Mouse (Mus musculus): ENCODE measurements around the gene Olfr301. TPM values are rescaled to one million over a fixed set of nuclear protein-coding genes. Genes with fewer than 3 reads are reported as not detected.

Gene Olfr301
- polyA plus RNA-seq (2015; fragmentation: Nextera tagmentation; extraction: Ambion mirVana) = not detected in 2 replicates

GRCm38 (mm10) chr7:86403546-86403945, at the start of gene Olfr301:
Gene Olfr301, plus strand, starts transcription at chr7:86403846.
- Histone ChIP-seq H3K36me3 (replicated peaks) (no peaks in the 10 kb centered on the region), H3K27ac (no peak within 1 kb of the TSS), H3K4me2 (no peak within 1 kb of the TSS), H3K27me3 (replicated peaks) (no peaks in the 10 kb centered on the region), H3K4me1 (no peaks in the 10 kb centered on the region), H3K9me3 (no peaks in the 10 kb centered on the region), H3K4me3 (no peak within 1 kb of the TSS), H3K9ac (no peak within 1 kb of the TSS)
- 86% methylated on average over 2 of the region's 2 CpGs for WGBS
- no peak for ATAC-seq (replicated peaks)

- no peak within 1 kb of the TSS for H3K4me2 ChIP-seq
Observed at GRCm38 (mm10) chr7:86366828-86367227, 36.8 kb upstream of the Olfr301 start, which contains the start of gene Olfr305. Gene Olfr305, minus strand, starts transcription at chr7:86366928.

GRCm38 (mm10) chr7:86385769-86386168, 17.9 kb upstream of the Olfr301 start:
- Histone ChIP-seq H3K27me3 (replicated peaks) (no peaks in the 10 kb centered on the region), H3K4me1 (no peaks in the 10 kb centered on the region), H3K27ac (no peak overlapping the region), H3K4me2 (no peak overlapping the region), H3K9me3 (no peaks in the 10 kb centered on the region), H3K4me3 (no peak overlapping the region), H3K36me3 (replicated peaks) (no peaks in the 10 kb centered on the region), H3K9ac (no peak overlapping the region)
- 76% methylated on average over 3 of the region's 3 CpGs for WGBS
- no peak for ATAC-seq (replicated peaks)

More at GRCm38 (mm10) chr7:86366828-86367227, 36.8 kb upstream of the Olfr301 start, which contains the start of gene Olfr305:
- Histone ChIP-seq H3K9me3 (no peaks in the 10 kb centered on the region), H3K4me1 (no peaks in the 10 kb centered on the region), H3K36me3 (replicated peaks) (no peaks in the 10 kb centered on the region), H3K4me3 (no peak within 1 kb of the TSS), H3K27ac (no peak within 1 kb of the TSS), H3K27me3 (replicated peaks) (no peaks in the 10 kb centered on the region), H3K9ac (no peak within 1 kb of the TSS)
- 95% methylated on average over 1 of the region's 1 CpGs for WGBS
- ATAC-seq (replicated peaks) = no peak

- WGBS = 69% methylated on average over 1 of the region's 1 CpGs
- Histone ChIP-seq H3K9ac (no peak within 1 kb of the TSS), H3K4me3 (no peak within 1 kb of the TSS), H3K4me1 (no peaks in the 10 kb centered on the region), H3K9me3 (no peaks in the 10 kb centered on the region), H3K27ac (no peak within 1 kb of the TSS), H3K36me3 (replicated peaks) (no peaks in the 10 kb centered on the region), H3K27me3 (replicated peaks) (no peaks in the 10 kb centered on the region), H3K4me2 (no peak within 1 kb of the TSS)
- ATAC-seq (replicated peaks) = no peak
Observed at GRCm38 (mm10) chr7:86386558-86386957, 17.1 kb upstream of the Olfr301 start, which contains the start of gene Olfr304. Gene Olfr304, minus strand, starts transcription at chr7:86386658.

- Histone ChIP-seq H3K27me3 (replicated peaks) (no peaks in the 10 kb centered on the region), H3K36me3 (replicated peaks) (no peaks in the 10 kb centered on the region), H3K9ac (no peak within 1 kb of the TSS)
Observed at GRCm38 (mm10) chr7:86397689-86398088, 6.0 kb upstream of the Olfr301 start, which contains the start of gene Olfr303. Gene Olfr303, minus strand, starts transcription at chr7:86397789.

GRCm38 (mm10) chr7:86459621-86460020, 56.0 kb downstream of the Olfr301 start, which contains the start of gene Olfr299:
Gene Olfr299, plus strand, starts transcription at chr7:86459921.
- Histone ChIP-seq H3K27ac (no peak within 1 kb of the TSS), H3K4me1 (no peaks in the 10 kb centered on the region), H3K36me3 (replicated peaks) (no peaks in the 10 kb centered on the region), H3K4me2 (no peak within 1 kb of the TSS), H3K4me3 (no peak within 1 kb of the TSS), H3K9ac (no peak within 1 kb of the TSS), H3K27me3 (replicated peaks) (no peaks in the 10 kb centered on the region), H3K9me3 (no peaks in the 10 kb centered on the region)
- 88% methylated on average over 1 of the region's 1 CpGs for WGBS
- ATAC-seq (replicated peaks) = no peak

More at GRCm38 (mm10) chr7:86397689-86398088, 6.0 kb upstream of the Olfr301 start, which contains the start of gene Olfr303:
- H3K27ac ChIP-seq = no peak within 1 kb of the TSS
- ATAC-seq (replicated peaks) = no peak
- H3K9me3 ChIP-seq = no peaks in the 10 kb centered on the region
- no peaks in the 10 kb centered on the region for H3K4me1 ChIP-seq
- H3K4me3 ChIP-seq = no peak within 1 kb of the TSS
- no peak within 1 kb of the TSS for H3K4me2 ChIP-seq

Other genes starting within 250 kb of the Olfr301 start
- gene Vmn2r75, start 232.1 kb upstream of the Olfr301 start, polyA plus RNA-seq (2015; fragmentation: Nextera tagmentation; extraction: Ambion mirVana) = not detected in 2 replicates
- gene Vmn2r76, start 157.5 kb upstream of the Olfr301 start, polyA plus RNA-seq (2015; fragmentation: Nextera tagmentation; extraction: Ambion mirVana) = not detected in 2 replicates
- not detected in 2 replicates for gene Olfr310, start 126.7 kb upstream of the Olfr301 start, polyA plus RNA-seq (2015; fragmentation: Nextera tagmentation; extraction: Ambion mirVana)
- gene Olfr309, start 90.1 kb upstream of the Olfr301 start, polyA plus RNA-seq (2015; fragmentation: Nextera tagmentation; extraction: Ambion mirVana) = not detected in 2 replicates
- not detected in 2 replicates for gene Olfr308, start 78.2 kb upstream of the Olfr301 start, polyA plus RNA-seq (2015; fragmentation: Nextera tagmentation; extraction: Ambion mirVana)
- not detected in 2 replicates for gene Olfr307, start 66.3 kb upstream of the Olfr301 start, polyA plus RNA-seq (2015; fragmentation: Nextera tagmentation; extraction: Ambion mirVana)
- not detected in 2 replicates for gene Olfr305, start 36.9 kb upstream of the Olfr301 start, polyA plus RNA-seq (2015; fragmentation: Nextera tagmentation; extraction: Ambion mirVana)
- not detected in 2 replicates for gene Olfr304, start 17.2 kb upstream of the Olfr301 start, polyA plus RNA-seq (2015; fragmentation: Nextera tagmentation; extraction: Ambion mirVana)
- gene Olfr303, start 6.1 kb upstream of the Olfr301 start, polyA plus RNA-seq (2015; fragmentation: Nextera tagmentation; extraction: Ambion mirVana) = not detected in 2 replicates
- not detected in 2 replicates for gene Olfr299, start 56.1 kb downstream of the Olfr301 start, polyA plus RNA-seq (2015; fragmentation: Nextera tagmentation; extraction: Ambion mirVana)
- gene Olfr298, start 88.6 kb downstream of the Olfr301 start, polyA plus RNA-seq (2015; fragmentation: Nextera tagmentation; extraction: Ambion mirVana) = not detected in 2 replicates
- not detected in 2 replicates for gene Olfr297, start 116.1 kb downstream of the Olfr301 start, polyA plus RNA-seq (2015; fragmentation: Nextera tagmentation; extraction: Ambion mirVana)
- not detected in 2 replicates for gene Olfr295, start 180.0 kb downstream of the Olfr301 start, polyA plus RNA-seq (2015; fragmentation: Nextera tagmentation; extraction: Ambion mirVana)
- not detected in 2 replicates for gene Olfr294, start 212.8 kb downstream of the Olfr301 start, polyA plus RNA-seq (2015; fragmentation: Nextera tagmentation; extraction: Ambion mirVana)
- gene Olfr293, start 245.2 kb downstream of the Olfr301 start, polyA plus RNA-seq (2015; fragmentation: Nextera tagmentation; extraction: Ambion mirVana) = not detected in 2 replicates